Mouse (Mus musculus): ENCODE measurements around the gene Kcnk13. TPM values are rescaled to one million over a fixed set of nuclear protein-coding genes. Genes with fewer than 3 reads are reported as not detected.

Kcnk13 gene
- polyA plus RNA-seq (2017; shearing (Covaris generic)) = not detected

GRCm38 (mm10) chr12:99964301-99965202 lies at the start of gene Kcnk13:
Gene Kcnk13, plus strand, starts transcription at chr12:99964499.

GRCm38 (mm10) chr12:100109986-100110696 lies 145.8 kb downstream of the Kcnk13 start, which contains the start of gene Psmc1:
Gene Psmc1, plus strand, starts transcription at chr12:100110154.

Other genes starting within 250 kb of the Kcnk13 start
- gene Efcab11, start 80.1 kb upstream of the Kcnk13 start, polyA plus RNA-seq (2017; shearing (Covaris generic)) = 0.78 TPM
- 34.3 TPM for gene Tdp1, start 80.0 kb upstream of the Kcnk13 start, polyA plus RNA-seq (2017; shearing (Covaris generic))
- gene Psmc1, start 145.7 kb downstream of the Kcnk13 start, polyA plus RNA-seq (2017; shearing (Covaris generic)) = 178 TPM
- gene Nrde2, start 195.2 kb downstream of the Kcnk13 start, polyA plus RNA-seq (2017; shearing (Covaris generic)) = 35.6 TPM
- 1,632 TPM for gene Calm1, start 234.9 kb downstream of the Kcnk13 start, polyA plus RNA-seq (2017; shearing (Covaris generic))